Mouse (Mus musculus) embryonic fibroblast, embryonic 13.5 days (primary cell): ENCODE data around the gene Olfr419. TPM values are rescaled to one million over a fixed set of nuclear protein-coding genes. Genes with fewer than 3 reads are reported as not detected.

Source experiments
- H3K27ac ChIP-seq: 2 replicates; pipeline ENCODE4 v1.5.1; 2012; ENCODE audit warnings: low read length, control low read depth, inconsistent platforms; ENCODE audit not compliant: insufficient read depth
- H3K4me1 ChIP-seq: 2 replicates; pipeline ENCODE4 v1.6.1; 2011; ENCODE audit warnings: low read length; ENCODE audit not compliant: control insufficient read depth, insufficient read depth
- H3K4me3 ChIP-seq: 2 replicates; pipeline ENCODE4 v1.5.1; 2011; ENCODE audit warnings: mild to moderate bottlenecking, control low read depth, low read length; ENCODE audit not compliant: insufficient read depth
- CTCF ChIP-seq: IDR thresholded peaks from 2 replicates; pipeline ENCODE4 v1.5.1; 2011; ENCODE audit warnings: mild to moderate bottlenecking, control low read depth, low read length, moderate library complexity, borderline replicate concordance; ENCODE audit not compliant: insufficient read depth
- POLR2A ChIP-seq: IDR thresholded peaks from 2 replicates; pipeline ENCODE4 v1.6.1; 2011; ENCODE audit warnings: low read depth, mild to moderate bottlenecking, control low read depth, low read length, moderate library complexity
- polyA plus RNA-seq: library from polyadenylated mRNA; stranded (reverse); fragments of >200 nt; gene quantifications from 2 replicates; pipeline ENCODE4 v1.2.4, GENCODE M21; 2011; ENCODE audit warnings: low read depth; ENCODE audit not compliant: missing spikeins, insufficient read length

Olfr419 gene
- polyA plus RNA-seq, 1 experiment = not detected

DNA sequence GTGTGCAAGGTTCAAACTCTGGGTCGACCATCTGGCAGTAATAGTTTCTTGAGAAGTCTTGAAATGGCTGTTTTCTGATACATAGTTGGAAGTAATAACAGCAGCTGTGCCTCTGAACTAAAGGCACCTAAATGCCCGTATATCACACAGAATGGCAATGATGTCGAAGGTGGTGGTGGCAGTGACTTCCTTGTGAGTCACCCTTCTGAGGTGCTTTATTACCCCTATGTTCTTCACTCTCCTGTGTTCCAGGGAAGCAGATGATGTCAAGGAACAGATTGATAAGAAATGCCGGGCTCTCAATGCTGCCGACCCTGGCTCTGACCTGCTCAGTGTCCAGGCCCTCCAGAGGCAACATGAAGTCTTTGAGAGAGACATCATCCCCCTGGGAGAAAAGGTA, 39.6 kb downstream of the Olfr419 start:
- Histone ChIP-seq H3K4me3 (no peak overlapping the region), H3K4me1 (no peaks in the 10 kb centered on the region), H3K27ac (no peak overlapping the region)
- no peak for TF ChIP-seq CTCF
- TF ChIP-seq POLR2A = no peak

DNA sequence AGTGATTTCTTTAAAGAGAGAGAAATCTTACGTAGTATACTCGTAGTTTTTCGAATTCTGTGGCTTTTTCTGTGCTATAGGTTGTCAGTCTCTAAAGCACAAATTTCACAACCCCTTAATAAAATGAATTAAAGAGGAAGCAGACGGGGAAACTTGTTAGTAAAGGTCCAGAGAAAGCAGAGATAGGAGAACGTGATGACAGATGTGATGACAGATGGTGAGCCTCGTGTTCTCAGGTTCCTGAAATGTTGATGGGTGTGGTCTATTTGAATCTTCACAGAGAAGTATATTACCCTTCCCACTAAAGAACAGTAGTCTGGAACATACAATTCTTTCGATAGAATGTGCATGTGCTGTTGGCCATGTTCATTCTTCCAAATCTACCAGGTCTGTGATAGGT, 47.2 kb downstream of the Olfr419 start:
- Histone ChIP-seq H3K27ac (no peak overlapping the region), H3K4me1 (no peaks in the 10 kb centered on the region), H3K4me3 (no peak overlapping the region)
- no peak for TF ChIP-seq CTCF
- no peak for TF ChIP-seq POLR2A

Other genes starting within 250 kb of the Olfr419 start
- 0.95 and 2.4 TPM in 2 replicates for gene Ifi205, start 220.3 kb downstream of the Olfr419 start, polyA plus RNA-seq
- gene Olfr433, start 211.4 kb downstream of the Olfr419 start, polyA plus RNA-seq = not detected in 2 replicates
- gene Olfr432, start 202.9 kb downstream of the Olfr419 start, polyA plus RNA-seq = not detected in 2 replicates
- not detected in 2 replicates for gene Olfr430, start 185.5 kb downstream of the Olfr419 start, polyA plus RNA-seq
- gene Olfr429, start 167.7 kb downstream of the Olfr419 start, polyA plus RNA-seq = not detected in 2 replicates
- not detected in 2 replicates for gene Olfr427, start 155.2 kb downstream of the Olfr419 start, polyA plus RNA-seq
- not detected in 2 replicates for gene Olfr231, start 130.9 kb downstream of the Olfr419 start, polyA plus RNA-seq
- not detected in 2 replicates for gene Olfr424, start 120.5 kb downstream of the Olfr419 start, polyA plus RNA-seq
- not detected in 2 replicates for gene Olfr420, start 96.4 kb downstream of the Olfr419 start, polyA plus RNA-seq
- gene Spta1, start 79.3 kb downstream of the Olfr419 start, polyA plus RNA-seq = 0.32 and 0.37 TPM in 2 replicates
- gene Mptx1, start 78.5 kb upstream of the Olfr419 start, polyA plus RNA-seq = not detected in 2 replicates
- not detected in 2 replicates for gene Olfr417, start 113.1 kb upstream of the Olfr419 start, polyA plus RNA-seq
- gene Olfr248, start 139.0 kb upstream of the Olfr419 start, polyA plus RNA-seq = not detected in 2 replicates
- not detected in 2 replicates for gene Olfr414, start 172.0 kb upstream of the Olfr419 start, polyA plus RNA-seq
- not detected in 2 replicates for gene Olfr220, start 190.0 kb upstream of the Olfr419 start, polyA plus RNA-seq
- gene Fmn2, start 249.8 kb upstream of the Olfr419 start, polyA plus RNA-seq = 0.40 and 0.72 TPM in 2 replicates